Mouse (Mus musculus): ENCODE data around the gene Atl2. TPM values are rescaled to one million over a fixed set of nuclear protein-coding genes. Genes with fewer than 3 reads are reported as not detected.

The Atl2 gene
- polyA plus RNA-seq, 1 experiment from 2014 or later: 41.3 TPM

- Histone ChIP-seq H3K4me3 (ENCODE audit: low read depth, low read length) (no peak overlapping the region), H3K9me3 (ENCODE audit: control insufficient read depth, low read length) (no peaks in the 10 kb centered on the region), H3K27ac (ENCODE audit: low read depth, low read length) (no peak overlapping the region), H3K36me3 (ENCODE audit: control insufficient read depth, insufficient read depth, low read length) (no peaks in the 10 kb centered on the region), H3K9ac (ENCODE audit: low read length) (no peak overlapping the region), H3K4me1 (ENCODE audit: control insufficient read depth, insufficient read depth, low read length) (0 out of 2 replicates have a peak, but pooled peaks cover 3% of the 10 kb centered on the region), H3K4me2 (ENCODE audit: low read depth) (no peak overlapping the region), H3K27me3 (ENCODE audit: control insufficient read depth, insufficient read depth, low read length) (no peaks in the 10 kb centered on the region)
- DNase-seq (ENCODE audit: low spot score) (no peak), ATAC-seq (ENCODE audit: insufficient read depth, low FRiP score, low TSS enrichment) (no peak)
- 73% methylated on average over 1 of the region's 1 CpGs for WGBS
These were observed 8.0 kb downstream of the Atl2 start for GRCm38 (mm10) chr17:79887926-79888325.

- no peaks in the 10 kb centered on the region for H3K36me3 ChIP-seq (ENCODE audit: control insufficient read depth, insufficient read depth, low read length)
- no peak for ATAC-seq (ENCODE audit: insufficient read depth, low FRiP score, low TSS enrichment)
- no peak overlapping the region for H3K27ac ChIP-seq (ENCODE audit: low read depth, low read length)
- no peak overlapping the region for H3K4me3 ChIP-seq (ENCODE audit: low read depth, low read length)
- no peaks in the 10 kb centered on the region for H3K27me3 ChIP-seq (ENCODE audit: control insufficient read depth, insufficient read depth, low read length)
- no peak overlapping the region for H3K9ac ChIP-seq (ENCODE audit: low read length)
- no peaks in the 10 kb centered on the region for H3K4me1 ChIP-seq (ENCODE audit: control insufficient read depth, insufficient read depth, low read length)
- WGBS: 11% methylated on average over 4 of the region's 4 CpGs
- H3K4me2 ChIP-seq (ENCODE audit: low read depth): no peak overlapping the region
- no peak for DNase-seq (ENCODE audit: low spot score)
- H3K9me3 ChIP-seq (ENCODE audit: control insufficient read depth, low read length): no peaks in the 10 kb centered on the region
These were observed 12.7 kb downstream of the Atl2 start for GRCm38 (mm10) chr17:79883198-79883597.

- Histone ChIP-seq H3K4me1 (ENCODE audit: control insufficient read depth, insufficient read depth, low read length) (no peaks in the 10 kb centered on the region), H3K9me3 (ENCODE audit: control insufficient read depth, low read length) (no peaks in the 10 kb centered on the region), H3K9ac (ENCODE audit: low read length) (no peak overlapping the region), H3K27ac (ENCODE audit: low read depth, low read length) (no peak overlapping the region), H3K4me2 (ENCODE audit: low read depth) (no peak overlapping the region), H3K27me3 (ENCODE audit: control insufficient read depth, insufficient read depth, low read length) (no peaks in the 10 kb centered on the region), H3K4me3 (ENCODE audit: low read depth, low read length) (no peak overlapping the region), H3K36me3 (ENCODE audit: control insufficient read depth, insufficient read depth, low read length) (peaks cover 2% of the 10 kb centered on the region; the same call in 1 of the 2 replicates)
- DNase-seq (ENCODE audit: low spot score): no peak
- 95% methylated on average over 5 of the region's 5 CpGs for WGBS
- ATAC-seq (ENCODE audit: insufficient read depth, low FRiP score, low TSS enrichment): no peak
These were observed 30.9 kb downstream of the Atl2 start for GRCm38 (mm10) chr17:79865027-79865426.

- H3K9me3 ChIP-seq (ENCODE audit: control insufficient read depth, low read length): no peaks in the 10 kb centered on the region
- DNase-seq (ENCODE audit: low spot score): no peak
- H3K4me1 ChIP-seq (ENCODE audit: control insufficient read depth, insufficient read depth, low read length): no peaks in the 10 kb centered on the region
- no peak for ATAC-seq (ENCODE audit: insufficient read depth, low FRiP score, low TSS enrichment)
- H3K4me2 ChIP-seq (ENCODE audit: low read depth): no peak overlapping the region
- H3K27ac ChIP-seq (ENCODE audit: low read depth, low read length): no peak overlapping the region
- no peak overlapping the region for H3K4me3 ChIP-seq (ENCODE audit: low read depth, low read length)
- H3K9ac ChIP-seq (ENCODE audit: low read length): no peak overlapping the region
- no peaks in the 10 kb centered on the region for H3K27me3 ChIP-seq (ENCODE audit: control insufficient read depth, insufficient read depth, low read length)
- peaks cover 3% of the 10 kb centered on the region; the same call in 1 of the 2 replicates for H3K36me3 ChIP-seq (ENCODE audit: control insufficient read depth, insufficient read depth, low read length)
- WGBS: 94% methylated on average over 8 of the region's 8 CpGs
These were observed 31.4 kb downstream of the Atl2 start for GRCm38 (mm10) chr17:79864503-79864902.

GRCm38 (mm10) chr17:79862038-79862437 lies 33.9 kb downstream of the Atl2 start:
- no peak for ATAC-seq (ENCODE audit: insufficient read depth, low FRiP score, low TSS enrichment)
- no peaks in the 10 kb centered on the region for H3K4me1 ChIP-seq (ENCODE audit: control insufficient read depth, insufficient read depth, low read length)
- H3K36me3 ChIP-seq (ENCODE audit: control insufficient read depth, insufficient read depth, low read length): peaks cover 4% of the 10 kb centered on the region; the same call in 1 of the 2 replicates
- no peaks in the 10 kb centered on the region for H3K9me3 ChIP-seq (ENCODE audit: control insufficient read depth, low read length)
- 79% methylated on average over 1 of the region's 1 CpGs for WGBS
- H3K27me3 ChIP-seq (ENCODE audit: control insufficient read depth, insufficient read depth, low read length): no peaks in the 10 kb centered on the region
- no peak overlapping the region for H3K27ac ChIP-seq (ENCODE audit: low read depth, low read length)
- no peak overlapping the region for H3K4me3 ChIP-seq (ENCODE audit: low read depth, low read length)
- DNase-seq (ENCODE audit: low spot score): no peak
- H3K4me2 ChIP-seq (ENCODE audit: low read depth): no peak overlapping the region
- H3K9ac ChIP-seq (ENCODE audit: low read length): no peak overlapping the region

GRCm38 (mm10) chr17:79855533-79855932 lies 40.4 kb downstream of the Atl2 start:
- no peaks in the 10 kb centered on the region for H3K27me3 ChIP-seq (ENCODE audit: control insufficient read depth, insufficient read depth, low read length)
- H3K36me3 ChIP-seq (ENCODE audit: control insufficient read depth, insufficient read depth, low read length): 0 out of 2 replicates have a peak, but pooled peaks cover 3% of the 10 kb centered on the region
- H3K9me3 ChIP-seq (ENCODE audit: control insufficient read depth, low read length): no peaks in the 10 kb centered on the region
- H3K4me3 ChIP-seq (ENCODE audit: low read depth, low read length): no peak overlapping the region
- H3K4me2 ChIP-seq (ENCODE audit: low read depth): no peak overlapping the region
- DNase-seq (ENCODE audit: low spot score) (no peak), ATAC-seq (ENCODE audit: insufficient read depth, low FRiP score, low TSS enrichment) (no peak)
- H3K4me1 ChIP-seq (ENCODE audit: control insufficient read depth, insufficient read depth, low read length): no peaks in the 10 kb centered on the region
- WGBS: 85% methylated on average over 8 of the region's 8 CpGs
- no peak overlapping the region for H3K27ac ChIP-seq (ENCODE audit: low read depth, low read length)
- H3K9ac ChIP-seq (ENCODE audit: low read length): no peak overlapping the region

GRCm38 (mm10) chr17:79848385-79848784 lies 47.5 kb downstream of the Atl2 start:
- 0 out of 2 replicates have a peak, but pooled peaks cover 2% of the 10 kb centered on the region for H3K36me3 ChIP-seq (ENCODE audit: control insufficient read depth, insufficient read depth, low read length)
- no peaks in the 10 kb centered on the region for H3K27me3 ChIP-seq (ENCODE audit: control insufficient read depth, insufficient read depth, low read length)
- no peaks in the 10 kb centered on the region for H3K9me3 ChIP-seq (ENCODE audit: control insufficient read depth, low read length)
- 96% methylated on average over 5 of the region's 5 CpGs for WGBS
- H3K4me1 ChIP-seq (ENCODE audit: control insufficient read depth, insufficient read depth, low read length): no peaks in the 10 kb centered on the region
- no peak overlapping the region for H3K27ac ChIP-seq (ENCODE audit: low read depth, low read length)
- no peak overlapping the region for H3K4me2 ChIP-seq (ENCODE audit: low read depth)
- no peak for DNase-seq (ENCODE audit: low spot score)
- H3K9ac ChIP-seq (ENCODE audit: low read length): no peak overlapping the region
- no peak overlapping the region for H3K4me3 ChIP-seq (ENCODE audit: low read depth, low read length)
- no peak for ATAC-seq (ENCODE audit: insufficient read depth, low FRiP score, low TSS enrichment)

GRCm38 (mm10) chr17:79846182-79846581 lies 49.7 kb downstream of the Atl2 start:
- 95% methylated on average over 2 of the region's 2 CpGs for WGBS
- no peak for ATAC-seq (ENCODE audit: insufficient read depth, low FRiP score, low TSS enrichment)
- no peak overlapping the region for H3K4me2 ChIP-seq (ENCODE audit: low read depth)
- H3K9me3 ChIP-seq (ENCODE audit: control insufficient read depth, low read length): no peaks in the 10 kb centered on the region
- H3K4me3 ChIP-seq (ENCODE audit: low read depth, low read length): no peak overlapping the region
- H3K36me3 ChIP-seq (ENCODE audit: control insufficient read depth, insufficient read depth, low read length): 0 out of 2 replicates have a peak, but pooled peaks cover 2% of the 10 kb centered on the region
- no peaks in the 10 kb centered on the region for H3K27me3 ChIP-seq (ENCODE audit: control insufficient read depth, insufficient read depth, low read length)
- no peak for DNase-seq (ENCODE audit: low spot score)
- H3K27ac ChIP-seq (ENCODE audit: low read depth, low read length): no peak overlapping the region
- H3K4me1 ChIP-seq (ENCODE audit: control insufficient read depth, insufficient read depth, low read length): no peaks in the 10 kb centered on the region
- no peak overlapping the region for H3K9ac ChIP-seq (ENCODE audit: low read length)

GRCm38 (mm10) chr17:79845695-79846094 lies 50.2 kb downstream of the Atl2 start:
- Histone ChIP-seq H3K27me3 (ENCODE audit: control insufficient read depth, insufficient read depth, low read length) (no peaks in the 10 kb centered on the region), H3K9ac (ENCODE audit: low read length) (no peak overlapping the region), H3K4me2 (ENCODE audit: low read depth) (no peak overlapping the region), H3K9me3 (ENCODE audit: control insufficient read depth, low read length) (no peaks in the 10 kb centered on the region), H3K4me1 (ENCODE audit: control insufficient read depth, insufficient read depth, low read length) (no peaks in the 10 kb centered on the region), H3K36me3 (ENCODE audit: control insufficient read depth, insufficient read depth, low read length) (0 out of 2 replicates have a peak, but pooled peaks cover 2% of the 10 kb centered on the region), H3K27ac (ENCODE audit: low read depth, low read length) (no peak overlapping the region), H3K4me3 (ENCODE audit: low read depth, low read length) (no peak overlapping the region)
- ATAC-seq (ENCODE audit: insufficient read depth, low FRiP score, low TSS enrichment): no peak
- WGBS: 74% methylated on average over 2 of the region's 2 CpGs
- no peak for DNase-seq (ENCODE audit: low spot score)

Data from neural tube, embryonic 11.5 days (tissue).